Mouse (Mus musculus): Measurements from ENCODE around the gene Adamts6. TPM values are rescaled to one million over a fixed set of nuclear protein-coding genes. Genes with fewer than 3 reads are reported as not detected.

Adamts6 gene
- total and polyA plus RNA-seq, 3 experiments, result 0.03 to 0.08 TPM; not detected in 1

DNA sequence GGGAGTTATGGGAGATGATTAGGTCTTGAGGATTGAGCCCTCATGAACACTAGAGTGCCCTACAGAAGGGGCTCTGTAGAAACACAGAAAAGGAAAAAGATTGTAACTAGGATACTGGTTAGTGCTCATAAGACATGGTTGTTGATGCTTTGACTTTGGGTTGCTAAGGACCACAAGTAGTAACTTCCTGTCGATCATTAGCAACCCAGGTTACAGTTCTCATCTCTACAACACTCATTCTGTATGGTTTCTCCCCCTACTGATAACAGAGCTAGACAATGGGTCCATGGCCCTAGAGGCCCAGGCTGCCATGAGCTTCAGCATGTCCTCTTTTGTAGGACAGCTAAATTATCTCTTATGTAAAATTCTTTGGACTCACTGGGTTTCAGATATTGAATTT, 227.4 kb downstream of the Adamts6 start:
- DNase-seq (ENCODE audit: low read depth, low spot score), result no peak
- H3K9ac ChIP-seq (ENCODE audit: control insufficient read depth, low read depth, low read length, poor library complexity, severe bottlenecking), result no peak overlapping the region
- TF ChIP-seq MYB (IDR thresholded peaks at IDR 0.05; ENCODE audit: low read depth, low read length) (no peak), ETS1 (IDR thresholded peaks at IDR 0.05; ENCODE audit: low read depth, low read length) (no peak), E2F4 (IDR thresholded peaks at IDR 0.05; ENCODE audit: borderline replicate concordance, low read depth, low read length) (no peak), USF2 (IDR thresholded peaks at IDR 0.05; ENCODE audit: borderline replicate concordance in 1 of 2, insufficient read depth in 1 of 2, low read depth in 1 of 2, low read length in 2 of 2) (no peak), CTCF (IDR thresholded peaks at IDR 0.05 in 2 of 3, conservative IDR thresholded peaks at IDR 0.05 in 1 of 3; ENCODE audit: control insufficient read depth in 1 of 3, insufficient read depth in 1 of 3, low read depth in 2 of 3, low read length in 3 of 3, poor library complexity in 1 of 3, severe bottlenecking in 1 of 3) (no peak), POLR2AphosphoS5 (IDR thresholded peaks at IDR 0.05; ENCODE audit: borderline replicate concordance, low read depth, low read length) (no peak), ZMIZ1 (IDR thresholded peaks at IDR 0.05; ENCODE audit: low read depth, low read length) (no peak), GATA1 (IDR thresholded peaks at IDR 0.05; ENCODE audit: low read depth, low read length) (no peak), MAZ (IDR thresholded peaks at IDR 0.05; ENCODE audit: low read depth, low read length) (no peak), USF1 (IDR thresholded peaks at IDR 0.05; ENCODE audit: low read depth, low read length) (no peak), MXI1 (IDR thresholded peaks at IDR 0.05; ENCODE audit: low read depth, low read length) (no peak), ZNF384 (IDR thresholded peaks at IDR 0.05; ENCODE audit: low read depth, low read length) (no peak), HCFC1 (IDR thresholded peaks at IDR 0.05; ENCODE audit: low read depth, low read length) (no peak), POLR2AphosphoS2 (IDR thresholded peaks at IDR 0.05; ENCODE audit: low read length) (no peak), GABPA (IDR thresholded peaks at IDR 0.05; ENCODE audit: low read depth, low read length) (no peak)
- no peaks in the 10 kb centered on the region for H3K4me1 ChIP-seq (ENCODE audit: control insufficient read depth in 1 of 2, insufficient read depth in 2 of 2, low read length in 2 of 2)
- H3K27ac ChIP-seq (ENCODE audit: control insufficient read depth, low read depth, low read length), result no peak overlapping the region
- H3K36me3 ChIP-seq (ENCODE audit: control insufficient read depth in 1 of 2, insufficient read depth in 2 of 2, low read length in 2 of 2), result no peaks in the 10 kb centered on the region
- H3K4me3 ChIP-seq (ENCODE audit: control insufficient read depth in 1 of 2, insufficient read depth in 1 of 2, low read depth in 2 of 2, low read length in 2 of 2), result no peak overlapping the region
- H3K79me2 ChIP-seq (ENCODE audit: control insufficient read depth, insufficient read depth, low read length, poor library complexity), result no peaks in the 10 kb centered on the region
- no peaks in the 10 kb centered on the region for H3K9me3 ChIP-seq (replicated peaks; ENCODE audit: insufficient read depth, low read length)
- H3K27me3 ChIP-seq (ENCODE audit: control insufficient read depth in 1 of 2, insufficient read depth in 2 of 2, low read length in 2 of 2), result no peaks in the 10 kb centered on the region; a peak in 2 of 4 replicates

DNA sequence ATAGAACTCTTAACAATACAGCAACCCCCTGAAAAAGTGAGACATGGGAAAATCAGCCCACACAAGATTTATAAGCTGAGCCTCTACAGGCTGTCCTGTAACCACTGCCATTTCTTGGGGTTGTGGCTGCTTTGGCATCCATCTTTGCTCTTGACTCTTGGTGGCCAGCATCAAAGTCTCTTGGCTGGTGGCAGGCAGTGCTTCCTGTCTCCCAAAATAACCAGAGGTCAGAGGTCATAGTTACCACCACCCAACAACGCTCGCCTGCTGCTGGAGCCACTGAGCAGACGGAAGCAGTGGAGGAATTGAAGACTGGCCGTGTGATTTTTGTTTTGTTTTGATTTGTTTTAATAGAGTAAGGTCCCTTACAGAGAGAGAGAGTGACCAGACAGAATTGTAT, 228.5 kb downstream of the Adamts6 start:
- Histone ChIP-seq H3K4me3 (ENCODE audit: control insufficient read depth in 1 of 2, insufficient read depth in 1 of 2, low read depth in 2 of 2, low read length in 2 of 2) (no peak overlapping the region), H3K79me2 (ENCODE audit: control insufficient read depth, insufficient read depth, low read length, poor library complexity) (no peaks in the 10 kb centered on the region), H3K27me3 (ENCODE audit: control insufficient read depth in 1 of 2, insufficient read depth in 2 of 2, low read length in 2 of 2) (no peaks in the 10 kb centered on the region; a peak in 2 of 4 replicates), H3K36me3 (ENCODE audit: control insufficient read depth in 1 of 2, insufficient read depth in 2 of 2, low read length in 2 of 2) (no peaks in the 10 kb centered on the region), H3K27ac (ENCODE audit: control insufficient read depth, low read depth, low read length) (no peak overlapping the region), H3K9me3 (replicated peaks; ENCODE audit: insufficient read depth, low read length) (no peaks in the 10 kb centered on the region), H3K9ac (ENCODE audit: control insufficient read depth, low read depth, low read length, poor library complexity, severe bottlenecking) (no peak overlapping the region), H3K4me1 (ENCODE audit: control insufficient read depth in 1 of 2, insufficient read depth in 2 of 2, low read length in 2 of 2) (no peaks in the 10 kb centered on the region)
- TF ChIP-seq MAZ (IDR thresholded peaks at IDR 0.05; ENCODE audit: low read depth, low read length) (no peak), UBTF (IDR thresholded peaks at IDR 0.05; ENCODE audit: borderline replicate concordance, insufficient read depth, low read depth, low read length) (no peak), POLR2AphosphoS2 (IDR thresholded peaks at IDR 0.05; ENCODE audit: low read length) (no peak), CHD1 (IDR thresholded peaks at IDR 0.05; ENCODE audit: low read depth, low read length) (no peak), MXI1 (IDR thresholded peaks at IDR 0.05; ENCODE audit: low read depth, low read length) (no peak), TCF12 (IDR thresholded peaks at IDR 0.05; ENCODE audit: low read depth, low read length) (no peak), MYB (IDR thresholded peaks at IDR 0.05; ENCODE audit: low read depth, low read length) (no peak), MEF2A (IDR thresholded peaks at IDR 0.05; ENCODE audit: extremely low read depth, insufficient replicate concordance, low read depth, low read length, poor library complexity, severe bottlenecking) (no peak), USF2 (IDR thresholded peaks at IDR 0.05; ENCODE audit: borderline replicate concordance in 1 of 2, insufficient read depth in 1 of 2, low read depth in 1 of 2, low read length in 2 of 2) (no peak), RAD21 (IDR thresholded peaks at IDR 0.05; ENCODE audit: low read depth, low read length) (no peak)
- DNase-seq (ENCODE audit: low read depth, low spot score), result no peak

All from MEL (cell line).